Mouse (Mus musculus): Measurements from ENCODE around the gene Gpr150. TPM values are rescaled to one million over a fixed set of nuclear protein-coding genes. Genes with fewer than 3 reads are reported as not detected.

The Gpr150 gene
- polyA plus RNA-seq, 1 experiment: 3.6 TPM

GRCm38 (mm10) chr13:76042455-76042854, 14.3 kb downstream of the Gpr150 start:
- H3K27me3 ChIP-seq (ENCODE audit: control insufficient read depth, insufficient read depth, low read length): no peaks in the 10 kb centered on the region
- no peak for DNase-seq
- no peak overlapping the region for H3K27ac ChIP-seq (ENCODE audit: insufficient read depth, low read length)
- no peaks in the 10 kb centered on the region for H3K4me1 ChIP-seq (ENCODE audit: control insufficient read depth, insufficient read depth, low read length)
- 64% methylated on average over 1 of the region's 1 CpGs for WGBS
- no peak overlapping the region for H3K4me3 ChIP-seq (replicated peaks; ENCODE audit: insufficient read depth, low read depth, low read length)
- TF ChIP-seq POLR2A (IDR thresholded peaks at IDR 0.05; ENCODE audit: borderline replicate concordance, insufficient read depth, low read length): no peak

- Histone ChIP-seq H3K27me3 (ENCODE audit: control insufficient read depth, insufficient read depth, low read length) (no peaks in the 10 kb centered on the region), H3K4me3 (replicated peaks; ENCODE audit: insufficient read depth, low read depth, low read length) (no peak overlapping the region), H3K27ac (ENCODE audit: insufficient read depth, low read length) (no peak overlapping the region), H3K4me1 (ENCODE audit: control insufficient read depth, insufficient read depth, low read length) (no peaks in the 10 kb centered on the region)
- 37% methylated on average over 3 of the region's 3 CpGs for WGBS
- no peak for DNase-seq
- TF ChIP-seq CTCF (IDR thresholded peaks at IDR 0.05; ENCODE audit: borderline replicate concordance, insufficient read depth, low read depth, low read length) (no peak), POLR2A (IDR thresholded peaks at IDR 0.05; ENCODE audit: borderline replicate concordance, insufficient read depth, low read length) (no peak)
These were observed 32.2 kb downstream of the Gpr150 start for GRCm38 (mm10) chr13:76024588-76024987.

GRCm38 (mm10) chr13:76021782-76022181, 35.0 kb downstream of the Gpr150 start:
- DNase-seq: no peak
- 92% methylated on average over 2 of the region's 2 CpGs for WGBS

GRCm38 (mm10) chr13:76018844-76019400, 37.9 kb downstream of the Gpr150 start:
- Histone ChIP-seq H3K4me1 (ENCODE audit: control insufficient read depth, insufficient read depth, low read length) (no peaks in the 10 kb centered on the region; the same call in 1 of the 2 replicates), H3K4me3 (replicated peaks; ENCODE audit: insufficient read depth, low read depth, low read length) (peak overlapping the region; percentile 82), H3K27me3 (ENCODE audit: control insufficient read depth, insufficient read depth, low read length) (no peaks in the 10 kb centered on the region), H3K27ac (ENCODE audit: insufficient read depth, low read length) (no peak overlapping the region)
- no peak for DNase-seq
- TF ChIP-seq POLR2A (IDR thresholded peaks at IDR 0.05; ENCODE audit: borderline replicate concordance, insufficient read depth, low read length) (no peak), CTCF (IDR thresholded peaks at IDR 0.05; ENCODE audit: borderline replicate concordance, insufficient read depth, low read depth, low read length) (no peak)
- WGBS: 36% methylated on average over 5 of the region's 5 CpGs

More at GRCm38 (mm10) chr13:76021782-76022181, 35.0 kb downstream of the Gpr150 start:
- Histone ChIP-seq H3K4me1 (ENCODE audit: control insufficient read depth, insufficient read depth, low read length) (no peaks in the 10 kb centered on the region; the same call in 1 of the 2 replicates), H3K27ac (ENCODE audit: insufficient read depth, low read length) (no peak overlapping the region), H3K27me3 (ENCODE audit: control insufficient read depth, insufficient read depth, low read length) (no peaks in the 10 kb centered on the region), H3K4me3 (replicated peaks; ENCODE audit: insufficient read depth, low read depth, low read length) (no peak overlapping the region)
- TF ChIP-seq POLR2A (IDR thresholded peaks at IDR 0.05; ENCODE audit: borderline replicate concordance, insufficient read depth, low read length): no peak
- TF ChIP-seq CTCF (IDR thresholded peaks at IDR 0.05; ENCODE audit: borderline replicate concordance, insufficient read depth, low read depth, low read length): no peak

GRCm38 (mm10) chr13:76017974-76018843, 38.6 kb downstream of the Gpr150 start, which contains the start of gene Rfesd:
Gene Rfesd, minus strand, starts transcription at chr13:76018719.
- no peaks in the 10 kb centered on the region for H3K27me3 ChIP-seq (ENCODE audit: control insufficient read depth, insufficient read depth, low read length)
- peak; percentile 94 to 95 for DNase-seq
- no peaks in the 10 kb centered on the region; the same call in 1 of the 2 replicates for H3K4me1 ChIP-seq (ENCODE audit: control insufficient read depth, insufficient read depth, low read length)
- TF ChIP-seq CTCF (IDR thresholded peaks at IDR 0.05; ENCODE audit: borderline replicate concordance, insufficient read depth, low read depth, low read length) (no peak), POLR2A (IDR thresholded peaks at IDR 0.05; ENCODE audit: borderline replicate concordance, insufficient read depth, low read length) (peak; percentile 54; the same call in 1 of the 2 replicates)
- WGBS: under 1% methylated on average over 50 of the region's 50 CpGs
- peak within 1 kb of the TSS; percentile 82 for H3K4me3 ChIP-seq (replicated peaks; ENCODE audit: insufficient read depth, low read depth, low read length)
- H3K27ac ChIP-seq (ENCODE audit: insufficient read depth, low read length): peak within 1 kb of the TSS; percentile 88

GRCm38 (mm10) chr13:76017465-76017864, 39.3 kb downstream of the Gpr150 start:
- H3K27me3 ChIP-seq (ENCODE audit: control insufficient read depth, insufficient read depth, low read length): no peaks in the 10 kb centered on the region
- H3K27ac ChIP-seq (ENCODE audit: insufficient read depth, low read length): no peak overlapping the region
- DNase-seq: peak in 1 of 2 experiments; percentile 12

GRCm38 (mm10) chr13:76014511-76014910, 42.3 kb downstream of the Gpr150 start:
- H3K27me3 ChIP-seq (ENCODE audit: control insufficient read depth, insufficient read depth, low read length): no peaks in the 10 kb centered on the region
- DNase-seq: no peak
- no peak overlapping the region for H3K4me3 ChIP-seq (replicated peaks; ENCODE audit: insufficient read depth, low read depth, low read length)
- TF ChIP-seq POLR2A (IDR thresholded peaks at IDR 0.05; ENCODE audit: borderline replicate concordance, insufficient read depth, low read length): no peak
- no peak for TF ChIP-seq CTCF (IDR thresholded peaks at IDR 0.05; ENCODE audit: borderline replicate concordance, insufficient read depth, low read depth, low read length)
- whole genome bisulfite sequencing: 90% methylated on average over 2 of the region's 2 CpGs
- no peaks in the 10 kb centered on the region; the same call in 1 of the 2 replicates for H3K4me1 ChIP-seq (ENCODE audit: control insufficient read depth, insufficient read depth, low read length)
- no peak overlapping the region for H3K27ac ChIP-seq (ENCODE audit: insufficient read depth, low read length)

More at GRCm38 (mm10) chr13:76017465-76017864, 39.3 kb downstream of the Gpr150 start:
- 69% methylated on average over 4 of the region's 4 CpGs for WGBS
- Histone ChIP-seq H3K4me1 (ENCODE audit: control insufficient read depth, insufficient read depth, low read length) (no peaks in the 10 kb centered on the region; the same call in 1 of the 2 replicates), H3K4me3 (replicated peaks; ENCODE audit: insufficient read depth, low read depth, low read length) (peak overlapping the region; percentile 82)
- TF ChIP-seq POLR2A (IDR thresholded peaks at IDR 0.05; ENCODE audit: borderline replicate concordance, insufficient read depth, low read length): no peak
- no peak for TF ChIP-seq CTCF (IDR thresholded peaks at IDR 0.05; ENCODE audit: borderline replicate concordance, insufficient read depth, low read depth, low read length)

Other genes starting within 250 kb of the Gpr150 start
- gene Glrx, start 217.1 kb downstream of the Gpr150 start, polyA plus RNA-seq (2012; rRNA removed): 68.6 and 80.1 TPM in 2 replicates
- gene Rhobtb3, start 113.1 kb downstream of the Gpr150 start, polyA plus RNA-seq (2012; rRNA removed): 14.9 and 17.2 TPM in 2 replicates
- 0.33 and 0.41 TPM in 2 replicates for gene Spata9, start 89.8 kb downstream of the Gpr150 start, polyA plus RNA-seq (2012; rRNA removed)
- 14.9 and 16.9 TPM in 2 replicates for gene Rfesd, start 38.3 kb downstream of the Gpr150 start, polyA plus RNA-seq (2012; rRNA removed)
- gene Arsk, start 41.7 kb upstream of the Gpr150 start, polyA plus RNA-seq (2012; rRNA removed): 5.6 TPM in 2 replicates
- 15.0 and 17.3 TPM in 2 replicates for gene Ttc37, start 41.7 kb upstream of the Gpr150 start, polyA plus RNA-seq (2012; rRNA removed)
- 0.11 and 0.44 TPM in 2 replicates for gene Fam81b, start 248.1 kb upstream of the Gpr150 start, polyA plus RNA-seq (2012; rRNA removed)

All from cerebellum, adult 2 months (tissue).